Mouse (Mus musculus) liver, embryonic 14.5 days (tissue): ENCODE measurements around the gene Pnpt1.

Experiments
- CTCF ChIP-seq: IDR thresholded peaks from 2 replicates; pipeline ENCODE4 v1.5.1; 2016; ENCODE audit warnings: antibody characterized with exemption, low read depth, control low read depth
- EP300 ChIP-seq: IDR thresholded peaks from 2 replicates; pipeline ENCODE4 v1.6.1; 2016; ENCODE audit warnings: antibody characterized with exemption, low read depth

- TF ChIP-seq CTCF, result no peak
- no peak for TF ChIP-seq EP300
Observed at GRCm38 (mm10) chr11:29173706-29174436, 43.3 kb downstream of the Pnpt1 start.
